Mouse (Mus musculus): ENCODE data around the gene Frmd4b. TPM values are rescaled to one million over a fixed set of nuclear protein-coding genes. Genes with fewer than 3 reads are reported as not detected.
A peak's percentile ranks its signal among the peaks of the same experiment; 100 is the strongest.
"Not testable (repeated sequence)": the region's sequence is repeated elsewhere in the genome, so short reads cannot be mapped to it uniquely, and the experiment has no call there.

The Frmd4b gene
- polyA plus RNA-seq, 1 experiment: 4.8 TPM

DNA sequence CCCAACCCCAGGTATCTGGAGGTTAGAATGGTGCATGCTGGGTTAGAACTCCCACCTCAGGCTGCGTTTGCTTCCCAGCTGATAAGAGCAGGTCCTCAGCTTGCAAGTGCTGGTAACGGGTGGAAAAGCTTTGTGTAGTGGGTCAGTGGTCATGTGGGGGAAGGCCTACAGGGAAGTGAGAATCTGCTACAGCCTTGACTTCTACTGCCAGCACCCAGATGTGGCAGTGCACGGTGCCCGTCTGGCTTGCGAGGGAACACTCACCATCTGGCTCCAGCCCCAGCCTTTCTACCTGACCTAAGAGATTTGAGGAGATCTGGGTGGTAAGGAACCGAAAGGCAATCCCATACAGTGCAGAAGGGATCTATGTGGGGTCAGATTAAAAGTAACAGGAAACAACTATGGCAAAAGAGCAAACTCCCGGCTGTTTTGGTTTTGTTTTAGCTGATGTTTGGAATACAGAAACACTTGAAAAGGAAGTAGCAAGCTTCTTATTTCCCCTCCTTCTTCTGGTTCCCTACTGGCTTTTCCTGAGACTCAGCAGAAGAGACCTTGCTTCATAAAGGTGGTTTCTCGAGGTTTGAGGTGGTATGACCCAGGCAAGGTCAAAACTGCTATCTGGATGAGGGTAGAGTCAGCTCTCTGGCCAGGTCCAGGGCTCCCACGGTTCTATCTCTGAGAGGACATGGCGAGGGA, 185.9 kb downstream of the Frmd4b start:
- Histone ChIP-seq H3K27me3 (ENCODE audit: control insufficient read depth, insufficient read depth, low read length) (no peaks in the 10 kb centered on the region), H3K4me1 (ENCODE audit: control insufficient read depth, insufficient read depth, insufficient read length, low read length) (peaks cover 10% of the 10 kb centered on the region; the same call in 1 of the 2 replicates), H3K27ac (ENCODE audit: insufficient read depth, low read depth, low read length) (no peak overlapping the region), H3K4me3 (ENCODE audit: low read depth, low read length) (peak overlapping the region; percentile 20; the same call in 1 of the 2 replicates), H3K36me3 (ENCODE audit: control insufficient read depth, insufficient read depth, low read length) (no peaks in the 10 kb centered on the region)
- TF ChIP-seq CTCF (IDR thresholded peaks at IDR 0.05; ENCODE audit: extremely low read depth, insufficient read length, insufficient replicate concordance, low read depth, low read length) (no peak), POLR2A (IDR thresholded peaks at IDR 0.05; ENCODE audit: low read depth, low read length) (no peak)
- WGBS: 79% methylated on average over 10 of the region's 10 CpGs

DNA sequence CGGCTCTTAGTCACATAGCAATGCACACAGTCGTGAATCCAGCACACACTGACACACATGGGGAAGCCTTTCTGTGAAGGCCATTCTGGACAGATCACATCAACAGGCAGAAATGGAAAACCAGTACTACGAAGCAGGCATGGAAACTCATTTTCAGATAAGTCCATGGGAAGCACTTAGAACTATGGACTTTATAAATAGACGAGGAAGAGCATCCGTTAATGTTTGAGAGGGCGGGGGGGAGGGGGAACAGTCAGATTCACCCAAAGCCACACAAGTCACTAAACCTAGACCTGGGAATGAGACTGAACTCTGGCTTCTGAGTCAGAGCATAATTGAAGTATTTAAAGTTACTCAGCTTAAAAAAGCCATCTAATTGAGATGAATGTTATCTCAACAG, 186.8 kb downstream of the Frmd4b start:
- Histone ChIP-seq H3K27me3 (ENCODE audit: control insufficient read depth, insufficient read depth, low read length) (no peaks in the 10 kb centered on the region), H3K4me1 (ENCODE audit: control insufficient read depth, insufficient read depth, insufficient read length, low read length) (peaks cover 10% of the 10 kb centered on the region; the same call in 1 of the 2 replicates), H3K4me3 (ENCODE audit: low read depth, low read length) (no peak overlapping the region), H3K27ac (ENCODE audit: insufficient read depth, low read depth, low read length) (no peak overlapping the region), H3K36me3 (ENCODE audit: control insufficient read depth, insufficient read depth, low read length) (no peaks in the 10 kb centered on the region)
- 39% methylated on average over 6 of the region's 6 CpGs for WGBS
- TF ChIP-seq CTCF (IDR thresholded peaks at IDR 0.05; ENCODE audit: extremely low read depth, insufficient read length, insufficient replicate concordance, low read depth, low read length) (no peak), POLR2A (IDR thresholded peaks at IDR 0.05; ENCODE audit: low read depth, low read length) (no peak)

DNA sequence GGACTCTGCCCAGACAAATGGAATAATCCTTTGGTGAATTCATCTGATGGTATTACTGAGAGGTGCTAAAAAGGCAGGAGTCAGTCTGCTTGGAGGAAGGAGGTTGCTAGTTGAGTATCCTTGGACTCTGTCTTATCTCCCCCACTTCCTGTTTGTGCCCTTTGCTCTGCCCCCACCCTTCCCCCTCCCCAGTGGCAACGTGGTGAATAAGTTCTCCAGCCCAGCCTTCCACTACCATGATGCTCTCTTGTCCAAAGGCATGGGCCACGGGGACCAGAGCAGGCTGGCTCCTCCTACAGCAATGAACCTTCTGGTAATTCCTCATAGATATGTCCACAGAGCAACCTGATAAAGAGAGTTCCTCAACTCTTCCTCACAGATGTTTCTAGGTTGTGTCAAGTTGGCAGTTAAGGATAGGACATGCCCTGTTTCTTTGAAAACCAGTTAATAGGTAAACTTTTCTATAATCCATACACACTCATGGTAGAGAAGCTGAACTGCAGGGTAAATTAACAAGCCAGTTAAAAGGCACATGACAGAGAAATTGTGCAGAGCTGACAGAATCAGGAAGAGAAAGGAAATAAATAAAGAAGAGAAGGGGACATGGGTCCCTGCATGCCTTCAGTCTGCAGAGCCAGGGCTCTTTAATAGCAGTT, 187.5 kb downstream of the Frmd4b start:
- no peak overlapping the region; the same call in 1 of the 2 replicates for H3K27ac ChIP-seq (ENCODE audit: insufficient read depth, low read depth, low read length)
- peaks cover 10% of the 10 kb centered on the region; the same call in 1 of the 2 replicates for H3K4me1 ChIP-seq (ENCODE audit: control insufficient read depth, insufficient read depth, insufficient read length, low read length)
- 2% methylated on average over 2 of the region's 2 CpGs for WGBS
- TF ChIP-seq POLR2A (IDR thresholded peaks at IDR 0.05; ENCODE audit: low read depth, low read length) (no peak), CTCF (IDR thresholded peaks at IDR 0.05; ENCODE audit: extremely low read depth, insufficient read length, insufficient replicate concordance, low read depth, low read length) (no peak)
- no peaks in the 10 kb centered on the region for H3K36me3 ChIP-seq (ENCODE audit: control insufficient read depth, insufficient read depth, low read length)
- no peak overlapping the region for H3K4me3 ChIP-seq (ENCODE audit: low read depth, low read length)
- no peaks in the 10 kb centered on the region for H3K27me3 ChIP-seq (ENCODE audit: control insufficient read depth, insufficient read depth, low read length)

DNA sequence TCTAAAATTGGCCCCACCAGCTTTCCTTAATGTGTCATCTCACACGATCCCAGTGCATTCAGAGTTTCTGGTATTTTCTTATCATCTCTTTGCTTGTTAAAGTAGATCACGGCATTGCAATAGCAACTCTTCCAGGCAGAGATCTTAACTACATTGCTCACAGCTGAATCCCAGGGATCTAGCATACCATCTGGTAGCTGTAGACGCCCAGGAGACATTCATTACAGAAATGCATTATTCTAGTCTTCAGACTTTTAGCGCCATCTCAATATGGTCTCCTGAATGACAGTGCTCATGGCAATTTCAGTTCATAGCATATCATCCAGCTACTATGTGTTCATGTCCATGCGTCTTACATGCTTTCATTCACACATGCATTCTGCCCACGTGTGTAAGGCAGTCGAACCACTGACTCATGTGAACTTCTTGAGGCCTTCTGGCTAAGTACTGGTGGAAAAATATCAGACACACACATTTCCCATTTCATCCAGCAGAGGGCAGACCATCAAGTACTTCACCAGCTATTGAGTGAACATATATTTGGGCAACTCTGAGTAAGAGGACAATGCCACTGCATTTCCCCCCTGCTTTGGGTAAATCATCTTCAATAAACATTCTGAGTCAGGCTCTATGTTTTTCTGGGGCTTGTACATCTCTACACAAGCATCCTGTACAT, 197.4 kb downstream of the Frmd4b start:
- TF ChIP-seq CTCF (IDR thresholded peaks at IDR 0.05; ENCODE audit: extremely low read depth, insufficient read length, insufficient replicate concordance, low read depth, low read length) (no peak), POLR2A (IDR thresholded peaks at IDR 0.05; ENCODE audit: low read depth, low read length) (no peak)
- H3K36me3 ChIP-seq (ENCODE audit: control insufficient read depth, insufficient read depth, low read length): no peaks in the 10 kb centered on the region
- H3K4me3 ChIP-seq (ENCODE audit: low read depth, low read length): no peak overlapping the region
- WGBS: 59% methylated on average over 7 of the region's 7 CpGs
- no peak overlapping the region for H3K27ac ChIP-seq (ENCODE audit: insufficient read depth, low read depth, low read length)
- no peaks in the 10 kb centered on the region for H3K27me3 ChIP-seq (ENCODE audit: control insufficient read depth, insufficient read depth, low read length)
- no peaks in the 10 kb centered on the region for H3K4me1 ChIP-seq (ENCODE audit: control insufficient read depth, insufficient read depth, insufficient read length, low read length)

DNA sequence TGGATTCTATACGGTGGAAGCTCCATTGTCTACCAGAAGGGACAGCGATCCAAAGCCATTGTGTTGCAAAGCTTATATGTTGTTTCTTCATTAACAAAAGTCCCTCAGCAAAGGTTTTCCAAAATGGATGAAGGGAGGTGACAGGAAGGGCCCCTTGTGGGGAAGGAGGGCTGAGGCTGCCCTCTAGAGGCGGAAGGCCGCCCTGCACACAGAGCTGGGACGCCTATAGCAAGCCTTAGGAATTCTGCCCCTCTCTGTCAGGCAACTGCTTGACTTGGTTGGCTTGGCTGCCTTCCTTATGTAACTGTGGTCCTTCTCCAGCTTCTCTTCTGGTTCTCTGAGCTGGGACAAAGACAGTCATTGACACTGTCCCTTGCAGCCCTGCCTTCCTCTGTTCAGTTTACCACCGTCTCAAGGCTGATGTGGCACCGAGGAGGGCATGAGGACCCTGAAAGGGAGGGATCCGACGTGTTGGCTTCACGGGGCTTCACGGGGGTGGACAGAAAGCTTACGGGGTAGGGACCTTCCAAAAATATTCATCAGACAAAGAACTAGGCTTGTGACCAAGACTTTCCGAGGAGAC, 200.3 kb downstream of the Frmd4b start:
- 61% methylated on average over 13 of the region's 13 CpGs for WGBS
- TF ChIP-seq CTCF (IDR thresholded peaks at IDR 0.05; ENCODE audit: extremely low read depth, insufficient read length, insufficient replicate concordance, low read depth, low read length) (peak; percentile 97), POLR2A (IDR thresholded peaks at IDR 0.05; ENCODE audit: low read depth, low read length) (no peak)

DNA sequence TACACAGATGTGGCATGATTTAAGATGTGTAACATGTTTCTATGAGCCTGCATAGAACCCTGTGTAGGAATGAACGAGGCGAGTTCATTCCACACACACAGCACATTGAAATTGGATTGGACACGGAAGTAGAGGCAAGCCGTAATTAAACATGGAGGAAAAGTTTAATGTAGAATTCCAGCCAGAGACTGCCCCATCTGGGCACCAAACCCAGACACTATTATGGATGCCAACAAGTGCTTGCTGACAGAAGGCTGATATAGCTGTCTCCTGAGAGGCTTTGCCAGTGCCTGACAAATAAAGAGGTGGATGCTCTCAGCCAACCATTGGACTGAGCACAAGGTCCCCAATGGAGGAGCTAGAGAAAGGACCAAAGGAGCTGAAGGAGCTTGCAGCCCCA, 201.8 kb downstream of the Frmd4b start:
- not testable (repeated sequence) for H3K27ac ChIP-seq (ENCODE audit: insufficient read depth, low read depth, low read length); H3K36me3 ChIP-seq (ENCODE audit: control insufficient read depth, insufficient read depth, low read length); H3K27me3 ChIP-seq (ENCODE audit: control insufficient read depth, insufficient read depth, low read length); H3K4me1 ChIP-seq (ENCODE audit: control insufficient read depth, insufficient read depth, insufficient read length, low read length); H3K4me3 ChIP-seq (ENCODE audit: low read depth, low read length)
- 94% methylated on average over 4 of the region's 4 CpGs for WGBS

More for the DNA sequence above, 200.3 kb downstream of the Frmd4b start:
- no peaks in the 10 kb centered on the region for H3K27me3 ChIP-seq (ENCODE audit: control insufficient read depth, insufficient read depth, low read length)
- H3K4me3 ChIP-seq (ENCODE audit: low read depth, low read length): no peak overlapping the region
- H3K36me3 ChIP-seq (ENCODE audit: control insufficient read depth, insufficient read depth, low read length): no peaks in the 10 kb centered on the region
- no peaks in the 10 kb centered on the region for H3K4me1 ChIP-seq (ENCODE audit: control insufficient read depth, insufficient read depth, insufficient read length, low read length)
- H3K27ac ChIP-seq (ENCODE audit: insufficient read depth, low read depth, low read length): no peak overlapping the region

DNA sequence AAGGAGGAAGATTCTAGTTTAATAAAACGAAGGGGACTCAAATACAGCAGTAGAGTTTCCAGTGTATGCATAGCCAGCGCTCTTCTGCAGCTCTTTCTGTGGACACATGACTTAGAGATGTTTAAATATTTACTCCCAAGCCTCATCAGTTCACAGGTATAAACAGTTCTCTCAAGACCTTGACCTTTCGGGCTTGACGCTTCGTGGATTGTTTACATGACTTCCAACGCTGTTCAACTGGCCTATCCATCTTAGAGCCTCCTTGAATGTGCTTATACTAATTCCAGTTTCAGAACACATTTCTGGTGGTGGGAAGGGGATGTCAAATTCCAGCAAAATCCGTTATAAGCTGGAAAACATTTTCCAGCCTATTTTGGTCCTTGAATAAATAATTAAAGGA, 203.9 kb downstream of the Frmd4b start:
- H3K4me1 ChIP-seq (ENCODE audit: control insufficient read depth, insufficient read depth, insufficient read length, low read length): peaks cover 11% of the 10 kb centered on the region; the same call in 1 of the 2 replicates
- H3K27ac ChIP-seq (ENCODE audit: insufficient read depth, low read depth, low read length): no peak overlapping the region
- H3K36me3 ChIP-seq (ENCODE audit: control insufficient read depth, insufficient read depth, low read length): no peaks in the 10 kb centered on the region
- TF ChIP-seq POLR2A (IDR thresholded peaks at IDR 0.05; ENCODE audit: low read depth, low read length) (no peak), CTCF (IDR thresholded peaks at IDR 0.05; ENCODE audit: extremely low read depth, insufficient read length, insufficient replicate concordance, low read depth, low read length) (no peak)
- H3K4me3 ChIP-seq (ENCODE audit: low read depth, low read length): no peak overlapping the region
- H3K27me3 ChIP-seq (ENCODE audit: control insufficient read depth, insufficient read depth, low read length): no peaks in the 10 kb centered on the region
- WGBS: 66% methylated on average over 7 of the region's 7 CpGs

Data from small intestine, adult 2 months (tissue).